Mouse (Mus musculus) mouse embryonic stem cell (cell line): ENCODE data around the gene Hnf1a.

Source experiments
- in situ Hi-C, 2 experiments: fragments of 300-500 bp; cut with MboI; formaldehyde crosslinking; loops; 1 replicate in 1 of 2; 3 replicates in 1 of 2; pipeline ENCODE4 v1.14.3; 2019 to 2020; ENCODE audit warnings: low sequenced_read_pairs in 2 of 2, low pct_unique_long_range_greater_than_20kb in 1 of 2, mixed read lengths in 1 of 2; ENCODE audit not compliant: unreplicated experiment in 1 of 2

Gene Hnf1a

DNA sequence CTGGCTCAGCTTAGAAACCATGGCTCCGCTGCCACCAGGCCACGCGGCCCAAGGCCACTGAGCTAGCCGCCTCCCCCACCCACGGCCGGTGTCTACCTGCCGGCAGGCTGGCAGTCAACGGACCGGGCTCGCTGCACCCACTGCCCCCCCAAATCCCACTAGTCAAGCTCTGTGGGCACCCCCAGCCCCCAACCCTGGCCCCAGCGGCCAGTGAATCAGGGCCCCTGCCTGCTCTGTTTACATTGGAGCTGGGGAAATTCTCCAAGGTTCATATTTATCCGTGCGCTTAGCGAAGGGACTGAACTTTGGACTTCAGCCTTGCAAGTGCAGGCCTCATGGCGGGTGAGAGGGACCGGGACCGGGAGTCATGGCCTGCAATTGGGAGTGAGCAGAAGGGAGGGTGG, at the start of gene Hnf1a:
TSS of gene Hnf1a (minus strand) at position 271 of the 404 bp plus-strand sequence.
- in situ Hi-C loops, result loop anchor here (10.0 kb wide), 2 partner anchors 114 to 264 kb away; partner anchors contain the start of gene Pop5 (in 1 of the 2)

- in situ Hi-C loops, result no loop called here
These were observed 47.9 kb upstream of the Hnf1a start for GRCm38 (mm10) chr5:115018813-115019212.

DNA sequence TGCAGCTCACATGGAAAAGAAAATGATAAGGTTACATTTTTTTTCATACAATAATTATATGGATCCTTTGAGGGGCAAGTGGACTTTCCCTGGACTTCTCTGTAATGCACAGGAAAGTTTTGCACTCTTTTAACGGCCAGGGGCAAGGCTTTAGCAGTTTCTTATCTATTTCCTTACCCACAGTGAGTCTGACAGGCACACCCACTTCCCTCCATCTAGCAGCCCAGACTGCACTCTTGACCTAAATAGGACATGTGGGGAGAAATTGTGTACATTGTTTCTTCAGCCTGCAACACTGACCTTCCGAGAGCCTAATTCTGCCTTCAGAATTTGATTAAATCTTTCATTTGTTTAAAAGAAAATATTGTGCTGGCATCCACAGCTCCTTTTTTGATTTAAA, 47.4 kb upstream of the Hnf1a start:
- in situ Hi-C loops, result no loop called here

DNA sequence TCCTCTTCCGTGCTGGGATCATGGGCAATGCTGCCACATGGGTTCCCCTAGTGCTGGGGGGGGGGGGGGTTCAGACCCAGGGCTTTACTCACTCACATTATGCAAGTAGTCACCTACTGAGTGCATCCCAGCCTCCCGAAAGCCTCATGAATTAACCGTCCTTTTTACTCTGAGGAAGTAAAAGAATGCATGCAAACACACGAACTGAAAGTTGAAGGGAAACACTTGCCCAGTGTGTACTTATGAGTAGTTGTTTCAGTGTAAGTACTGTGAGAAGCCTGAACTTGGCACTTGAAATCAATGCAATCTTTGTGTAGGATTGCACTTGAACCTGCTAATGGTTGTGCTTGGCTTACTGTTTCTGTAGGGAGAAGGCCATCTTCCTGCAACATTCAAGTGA, 44.2 kb upstream of the Hnf1a start:
- in situ Hi-C loops, result no loop called here

DNA sequence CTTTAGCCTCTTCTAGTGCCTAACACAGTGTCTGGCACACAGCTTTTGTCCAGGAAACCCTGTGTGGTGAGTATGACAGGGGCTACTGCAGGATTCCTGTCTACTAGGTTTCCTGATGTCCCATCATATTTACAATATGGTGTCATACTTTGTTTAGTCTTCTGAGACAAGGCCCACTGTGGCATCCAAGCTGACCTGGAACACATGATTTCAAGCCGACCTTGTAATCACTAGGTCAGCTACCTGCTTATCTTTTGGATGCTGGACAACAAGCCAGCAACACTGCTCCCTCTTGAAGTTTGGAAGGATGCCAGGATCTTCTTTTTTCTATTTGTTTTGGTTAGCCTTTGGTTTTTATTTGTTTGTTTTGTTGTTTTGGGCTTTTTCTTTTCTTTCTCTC, 43.7 kb upstream of the Hnf1a start:
- in situ Hi-C loops, result no loop called here

DNA sequence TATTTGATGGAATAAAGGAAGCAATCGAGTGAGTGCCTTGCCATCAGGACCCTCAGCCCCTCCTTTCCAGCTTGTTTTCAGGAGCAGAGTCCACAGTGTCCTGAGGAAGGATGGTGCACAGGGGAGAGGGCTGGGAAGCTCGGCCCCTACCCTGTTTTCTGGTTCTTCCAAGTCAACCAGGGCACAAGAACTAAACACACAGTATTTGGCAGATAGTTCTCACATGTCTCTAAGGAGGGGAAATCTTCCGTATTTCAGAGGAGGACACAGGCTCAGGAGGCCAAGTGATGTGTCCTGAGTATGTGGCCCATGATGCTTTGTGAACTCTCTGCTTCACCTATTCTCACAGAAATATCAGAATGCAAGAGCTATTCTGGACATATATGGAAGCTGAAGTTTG, 42.5 kb upstream of the Hnf1a start:
- in situ Hi-C loops, result no loop called here

GRCm38 (mm10) chr5:115011519-115012261, 40.8 kb upstream of the Hnf1a start:
- in situ Hi-C loops, result no loop called here

- in situ Hi-C loops, result no loop called here
These were observed 40.3 kb upstream of the Hnf1a start for GRCm38 (mm10) chr5:115011217-115011518.

GRCm38 (mm10) chr5:115010577-115011216, 39.8 kb upstream of the Hnf1a start, which contains the start of gene Sppl3:
TSS of gene Sppl3 (plus strand) at chr5:115011137.
- in situ Hi-C loops, result no loop called here

DNA sequence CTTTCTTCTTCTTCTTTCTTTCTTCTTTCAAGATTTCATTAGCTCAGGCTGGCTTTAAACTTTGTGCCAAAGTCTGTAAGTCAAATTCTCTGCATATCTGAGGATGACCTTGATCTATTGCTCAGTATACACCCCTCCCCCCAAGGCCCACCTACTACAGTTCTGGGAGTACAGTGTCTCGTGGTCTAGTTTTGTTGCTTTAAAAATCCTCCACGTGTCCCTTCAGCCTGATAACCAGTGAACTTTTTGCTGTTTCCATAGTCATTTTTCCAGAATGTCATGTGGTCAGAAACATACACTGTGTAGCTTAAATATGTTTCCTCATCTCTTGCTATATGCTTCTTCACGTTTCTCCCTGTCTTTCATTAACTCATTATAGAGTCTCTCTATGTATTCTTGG, 39.1 kb upstream of the Hnf1a start:
- in situ Hi-C loops, result no loop called here

DNA sequence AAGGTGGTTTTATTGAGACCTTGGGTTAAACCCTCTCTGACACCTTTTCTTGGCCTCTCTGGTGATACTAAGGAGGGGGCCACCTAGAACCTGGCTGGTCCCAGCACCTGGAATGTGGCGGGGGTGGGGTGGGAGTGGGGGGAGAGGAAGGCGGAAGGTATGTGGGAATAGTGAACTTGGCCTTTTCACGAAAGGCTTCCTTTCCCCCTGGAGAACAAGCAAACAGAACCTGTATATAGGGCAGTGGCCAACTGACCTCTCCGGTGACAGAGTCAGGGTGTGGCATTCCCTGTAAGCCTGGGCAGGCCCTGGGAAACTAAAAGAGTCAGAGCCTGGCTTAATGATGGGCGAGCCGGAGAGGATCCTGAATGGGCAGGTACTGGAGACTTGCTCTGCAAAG, 38.2 kb upstream of the Hnf1a start:
- in situ Hi-C loops, result no loop called here

DNA sequence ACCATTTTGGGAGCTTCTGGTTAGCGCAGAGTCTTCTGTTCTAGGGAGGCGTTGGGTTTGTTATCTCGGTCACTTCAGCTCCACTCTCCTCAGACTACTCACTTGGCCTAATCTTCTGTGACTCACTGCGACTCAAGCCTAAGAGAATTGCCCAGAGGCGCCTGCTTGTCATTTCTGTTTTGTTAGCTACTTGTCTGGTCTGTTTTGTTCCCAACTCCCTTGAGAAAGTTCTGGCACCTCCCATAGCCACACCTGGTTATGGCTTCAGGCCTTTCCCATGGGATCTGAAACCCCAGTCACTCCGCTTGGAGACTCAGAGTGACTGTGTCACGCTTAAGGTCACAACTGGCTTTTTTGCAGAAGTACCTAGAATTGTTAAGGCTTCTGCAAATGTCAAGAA, 37.4 kb upstream of the Hnf1a start:
- in situ Hi-C loops, result no loop called here

DNA sequence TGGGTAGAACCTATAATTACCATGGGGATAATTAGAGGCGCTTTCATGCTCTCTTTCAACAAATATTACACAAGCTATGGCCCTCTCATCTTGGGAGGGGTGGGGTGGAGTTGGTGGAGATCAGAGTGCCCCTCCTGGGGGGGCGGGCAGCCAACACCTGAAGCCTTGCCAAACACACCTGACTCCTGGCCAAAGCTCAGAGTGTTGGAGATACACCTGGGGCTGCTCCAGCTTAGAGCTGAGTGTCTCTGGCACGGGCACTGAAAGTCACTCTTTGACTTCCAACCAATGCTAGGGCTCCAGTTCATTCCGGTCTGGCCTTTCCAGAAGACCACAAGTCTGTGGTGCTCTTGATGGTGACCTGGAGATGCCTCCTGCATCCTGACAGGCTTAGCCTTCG, 36.9 kb upstream of the Hnf1a start:
- in situ Hi-C loops, result no loop called here

GRCm38 (mm10) chr5:115003224-115003873, 32.5 kb upstream of the Hnf1a start:
- in situ Hi-C loops, result no loop called here

- in situ Hi-C loops, result no loop called here
These were observed 31.9 kb upstream of the Hnf1a start for GRCm38 (mm10) chr5:115002781-115003180.

DNA sequence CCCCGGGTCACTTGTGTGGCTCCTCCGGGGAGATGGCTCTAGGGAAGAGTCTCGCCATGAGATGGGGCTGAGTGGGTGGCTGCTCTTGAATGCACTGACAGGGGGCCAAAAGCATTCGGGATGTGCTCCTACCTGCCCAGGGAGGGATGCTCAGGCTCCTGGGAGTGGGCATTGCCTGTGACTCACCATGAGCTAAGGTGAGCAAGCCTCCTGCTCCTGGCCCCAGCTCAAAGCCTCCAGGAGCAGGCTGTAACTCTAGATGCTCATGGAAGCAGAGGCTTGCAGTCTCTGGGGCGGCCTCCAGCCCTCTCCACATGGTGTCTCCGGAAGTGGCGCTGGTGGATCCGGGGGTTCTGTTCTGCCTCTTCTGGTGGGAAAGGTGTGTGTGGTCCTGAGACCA, 30.6 kb upstream of the Hnf1a start:
- in situ Hi-C loops, result no loop called here

- in situ Hi-C loops, result no loop called here
These were observed 29.6 kb upstream of the Hnf1a start for GRCm38 (mm10) chr5:115000503-115000902.

GRCm38 (mm10) chr5:114997327-114997726, 26.4 kb upstream of the Hnf1a start:
- in situ Hi-C loops, result loop anchor here in 1 of 2 experiments (25.0 kb wide), 1 partner anchor 240 kb away; the partner anchor contains the start of gene Pop5

DNA sequence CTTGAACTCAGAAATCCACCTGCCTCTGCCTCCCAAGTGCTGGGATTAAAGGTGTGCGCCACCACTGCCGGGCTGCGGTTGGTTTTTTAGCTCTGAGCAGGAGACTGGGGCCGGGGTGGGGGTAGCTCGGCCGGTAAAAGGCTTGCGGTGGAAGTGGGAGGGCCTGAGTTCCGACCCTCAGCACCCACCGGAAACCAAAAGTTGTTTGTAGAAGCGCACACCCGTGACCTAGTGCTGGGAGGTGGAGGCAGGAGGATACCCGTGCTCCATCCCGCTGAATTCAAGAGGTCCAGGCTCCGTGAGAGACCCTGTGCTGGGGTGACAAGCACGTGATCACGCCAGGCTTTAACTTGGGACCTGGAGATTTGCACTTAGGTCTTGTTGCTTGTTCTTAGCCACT, 25.6 kb upstream of the Hnf1a start:
- in situ Hi-C loops, result loop anchor here in 1 of 2 experiments (25.0 kb wide), 1 partner anchor 241 kb away; the partner anchor contains the start of gene Pop5
